Mouse (Mus musculus) activated CD4-positive, CD25-positive, alpha-beta regulatory T cell, adult 4 months (primary cell): ENCODE measurements around the gene Fli1. TPM values are rescaled to one million over a fixed set of nuclear protein-coding genes. Genes with fewer than 3 reads are reported as not detected.
A peak's percentile ranks its signal among the peaks of the same experiment; 100 is the strongest.

Experiments
- ATAC-seq: one replicate; pipeline ENCODE4 v1.8.0; 2017
- polyA plus RNA-seq, 2 experiments: library from polyadenylated mRNA; unstranded; fragments of 100-300 nt; shearing (Covaris generic); gene quantifications; one replicate each; pipeline ENCODE4 v1.2.1; 2017

Gene Fli1
- polyA plus RNA-seq, 2 experiments from 2014 or later, result 114 to 122 TPM

GRCm38 (mm10) chr9:32502256-32503010 is 40.2 kb downstream of the Fli1 start:
- no peak for ATAC-seq

- no peak for ATAC-seq
These were observed 41.8 kb downstream of the Fli1 start for GRCm38 (mm10) chr9:32500886-32501285.

GRCm38 (mm10) chr9:32500063-32500462 is 42.6 kb downstream of the Fli1 start:
- ATAC-seq, result peak; percentile 48

GRCm38 (mm10) chr9:32499469-32499868 is 43.2 kb downstream of the Fli1 start:
- ATAC-seq, result peak; percentile 54

- peak; percentile 43 for ATAC-seq
These were observed 47.0 kb downstream of the Fli1 start for GRCm38 (mm10) chr9:32495643-32495997.

GRCm38 (mm10) chr9:32494891-32495642 is 47.6 kb downstream of the Fli1 start:
- peak; percentile 13 for ATAC-seq

- ATAC-seq, result peak; percentile 36
These were observed 48.9 kb downstream of the Fli1 start for GRCm38 (mm10) chr9:32493588-32494423.

GRCm38 (mm10) chr9:32492753-32493152 is 49.9 kb downstream of the Fli1 start:
- no peak for ATAC-seq

GRCm38 (mm10) chr9:32491484-32491883 is 51.2 kb downstream of the Fli1 start:
- ATAC-seq, result no peak

GRCm38 (mm10) chr9:32489794-32490358 is 52.8 kb downstream of the Fli1 start:
- ATAC-seq, result no peak

GRCm38 (mm10) chr9:32489315-32489714 is 53.3 kb downstream of the Fli1 start:
- ATAC-seq, result no peak

- no peak for ATAC-seq
These were observed 54.0 kb downstream of the Fli1 start for GRCm38 (mm10) chr9:32488627-32489026.

- peak; percentile 29 for ATAC-seq
These were observed 54.8 kb downstream of the Fli1 start for GRCm38 (mm10) chr9:32487823-32488222.

GRCm38 (mm10) chr9:32487401-32487800 is 55.3 kb downstream of the Fli1 start:
- peak; percentile 83 for ATAC-seq

- ATAC-seq, result no peak
These were observed 62.2 kb downstream of the Fli1 start for GRCm38 (mm10) chr9:32480418-32480817.

- ATAC-seq, result no peak
These were observed 63.9 kb downstream of the Fli1 start for GRCm38 (mm10) chr9:32478799-32479198.

- ATAC-seq, result no peak
These were observed 64.6 kb downstream of the Fli1 start for GRCm38 (mm10) chr9:32478087-32478486.

GRCm38 (mm10) chr9:32476604-32477003 is 66.1 kb downstream of the Fli1 start:
- ATAC-seq, result no peak

- ATAC-seq, result no peak
These were observed 67.9 kb downstream of the Fli1 start for GRCm38 (mm10) chr9:32474621-32475390.

GRCm38 (mm10) chr9:32472346-32472745 is 70.3 kb downstream of the Fli1 start:
- ATAC-seq, result no peak

GRCm38 (mm10) chr9:32469123-32469751 is 73.4 kb downstream of the Fli1 start:
- no peak for ATAC-seq
